Mouse (Mus musculus) layer of hippocampus, adult 8-10 months (tissue): ENCODE results near the gene Pigp. TPM values are rescaled to one million over a fixed set of nuclear protein-coding genes. Genes with fewer than 3 reads are reported as not detected.
"Not testable (repeated sequence)": the region's sequence is repeated elsewhere in the genome, so short reads cannot be mapped to it uniquely, and the experiment has no call there.

Experiments
- DNase-seq, 2 experiments: peaks; one replicate each; pipeline ENCODE4 v3.0.0; 2022; ENCODE audit warnings: low spot score in 2 of 2
- total RNA-seq, 4 experiments: library from RNA; stranded (reverse); gene quantifications; 2 replicates each; pipeline ENCODE4 v1.2.4; 2022

Pigp gene
- total RNA-seq, 4 experiments from 2014 or later, result 44.5 to 52.5 (median 48.7) TPM

GRCm38 (mm10) chr16:94360578-94361350, 10.9 kb downstream of the Pigp start:
- no peak for DNase-seq

GRCm38 (mm10) chr16:94358091-94358490, 13.6 kb downstream of the Pigp start:
- DNase-seq, result no peak

DNA sequence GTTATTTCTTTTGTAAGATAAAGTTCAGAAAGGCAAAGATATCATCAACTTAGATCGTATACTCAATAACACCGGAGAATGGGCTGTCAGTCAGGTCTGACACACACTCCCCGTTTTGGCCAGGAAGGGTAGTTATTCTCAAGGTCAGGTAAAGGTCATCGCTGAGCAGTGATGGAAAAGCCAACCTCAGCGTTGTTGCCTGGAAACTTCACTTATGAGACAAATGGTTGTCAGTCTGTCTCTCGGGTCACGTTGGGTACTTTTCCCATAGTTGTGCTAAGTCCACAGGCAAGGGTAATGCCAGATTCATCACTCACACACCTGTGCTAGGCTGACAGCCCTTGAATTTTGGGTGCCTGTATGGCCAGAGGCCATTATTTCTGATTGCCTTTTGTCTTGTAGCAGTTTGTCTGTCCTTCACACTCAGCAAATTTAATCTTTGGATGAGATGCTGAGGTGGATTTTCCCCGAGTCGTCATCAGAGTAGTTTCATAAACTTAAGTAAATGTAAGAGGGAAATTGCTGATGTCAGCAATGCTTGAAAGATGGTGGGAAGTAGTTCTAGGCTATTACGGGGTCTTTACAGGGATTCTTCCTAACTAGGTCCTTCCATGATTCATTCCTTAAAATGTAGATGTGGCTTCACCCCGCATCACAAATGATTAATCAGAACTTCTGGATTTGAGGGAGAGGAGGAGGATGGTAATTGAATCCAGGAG, 14.7 kb downstream of the Pigp start:
- no peak for DNase-seq

DNA sequence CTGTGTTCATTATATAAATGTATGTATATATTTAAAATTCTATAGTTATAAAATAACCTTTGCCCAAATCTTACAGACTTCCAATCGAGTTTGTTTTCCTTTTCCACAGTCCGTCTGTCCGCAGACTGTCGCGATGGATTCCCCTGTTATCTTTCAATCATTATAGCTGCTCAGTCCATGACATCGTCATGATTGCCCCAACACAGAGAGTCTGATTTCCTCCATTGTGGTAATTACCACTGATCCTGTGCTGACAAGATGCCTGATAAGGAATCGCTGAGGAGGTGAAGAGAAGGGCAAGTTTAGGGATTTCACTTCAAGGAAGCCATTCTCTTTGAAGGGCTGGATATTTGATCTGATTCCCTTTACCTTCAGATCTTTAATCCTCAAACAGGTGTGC, 15.6 kb downstream of the Pigp start:
- no peak for DNase-seq

DNA sequence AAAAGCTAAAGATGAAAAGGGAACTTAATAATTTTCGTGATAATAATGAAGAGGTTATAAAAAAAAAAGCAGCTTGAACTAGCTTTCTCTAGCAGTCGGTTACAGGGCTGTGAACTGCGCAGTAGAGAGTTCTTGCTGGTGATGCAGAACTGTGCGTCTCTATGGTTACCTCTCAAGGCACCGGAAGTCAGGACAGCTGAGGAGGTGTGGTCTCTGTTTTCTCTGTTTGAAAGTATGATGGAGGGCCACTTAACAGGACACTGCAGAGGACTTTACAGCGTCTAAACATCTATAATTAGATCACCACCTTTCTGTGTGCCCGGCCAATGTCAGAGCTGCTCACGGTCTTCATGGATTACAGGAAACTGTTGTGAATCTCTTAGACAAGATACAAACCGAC, 17.2 kb downstream of the Pigp start:
- DNase-seq, result peak in 1 of 2 experiments; percentile 30

- DNase-seq, result no peak
These were observed 21.4 kb downstream of the Pigp start for GRCm38 (mm10) chr16:94350287-94350677.

DNA sequence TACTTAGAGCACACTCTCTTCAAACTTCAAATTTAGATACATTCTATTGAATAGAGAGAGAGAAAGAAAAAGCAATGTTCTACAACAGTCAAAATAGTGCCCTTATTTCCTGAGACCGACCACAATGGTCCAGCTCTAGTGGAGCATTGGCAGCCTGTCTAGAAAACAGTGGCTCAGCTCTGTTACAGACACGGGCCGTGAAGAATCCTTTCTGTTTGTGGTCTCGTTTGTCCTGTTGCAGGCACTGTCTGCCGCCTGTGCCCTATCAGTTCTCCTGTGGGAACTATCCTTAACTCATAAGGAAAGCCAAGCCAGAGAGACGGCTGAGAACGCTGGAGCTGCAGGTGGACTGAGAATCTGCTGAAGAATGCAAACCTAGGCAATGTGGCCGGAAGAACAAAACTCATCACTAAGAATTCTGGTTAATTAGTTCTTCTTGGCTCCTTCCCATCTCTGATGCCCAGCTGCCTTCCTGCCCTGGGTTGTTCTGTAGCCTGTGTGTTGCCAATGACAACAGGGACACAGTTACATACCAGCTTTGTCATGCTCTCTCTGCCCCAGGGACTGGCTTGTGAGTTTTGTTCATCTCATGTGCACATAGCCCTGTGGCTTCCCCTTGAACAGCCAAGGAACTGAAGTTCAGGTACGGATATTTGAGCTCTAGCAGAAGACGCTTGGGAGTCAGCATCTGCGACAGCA, 21.9 kb downstream of the Pigp start:
- no peak for DNase-seq

- no peak for DNase-seq
These were observed 22.9 kb downstream of the Pigp start for GRCm38 (mm10) chr16:94348779-94349178.

- DNase-seq, result no peak
These were observed 24.4 kb downstream of the Pigp start for GRCm38 (mm10) chr16:94347080-94347731.

DNA sequence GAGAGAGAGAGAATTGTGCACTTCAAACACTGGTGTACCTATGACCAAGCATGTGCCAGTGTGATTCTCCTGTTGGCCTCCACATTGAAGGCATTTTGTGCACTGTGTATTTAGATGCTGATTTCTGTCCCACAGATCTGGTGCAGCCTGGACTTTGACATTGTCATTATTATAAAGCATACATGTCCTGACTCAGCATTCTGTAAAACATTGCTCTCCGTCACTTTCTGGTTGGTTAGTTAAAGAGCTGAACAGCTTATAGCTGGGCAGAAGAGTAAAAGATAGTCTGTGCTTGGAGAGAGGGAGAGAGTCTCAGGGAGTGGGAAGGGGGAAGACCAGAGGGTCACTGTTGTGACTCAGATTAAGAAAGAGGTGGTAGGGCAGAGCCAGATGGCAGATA, 25.9 kb downstream of the Pigp start:
- DNase-seq, result no peak

DNA sequence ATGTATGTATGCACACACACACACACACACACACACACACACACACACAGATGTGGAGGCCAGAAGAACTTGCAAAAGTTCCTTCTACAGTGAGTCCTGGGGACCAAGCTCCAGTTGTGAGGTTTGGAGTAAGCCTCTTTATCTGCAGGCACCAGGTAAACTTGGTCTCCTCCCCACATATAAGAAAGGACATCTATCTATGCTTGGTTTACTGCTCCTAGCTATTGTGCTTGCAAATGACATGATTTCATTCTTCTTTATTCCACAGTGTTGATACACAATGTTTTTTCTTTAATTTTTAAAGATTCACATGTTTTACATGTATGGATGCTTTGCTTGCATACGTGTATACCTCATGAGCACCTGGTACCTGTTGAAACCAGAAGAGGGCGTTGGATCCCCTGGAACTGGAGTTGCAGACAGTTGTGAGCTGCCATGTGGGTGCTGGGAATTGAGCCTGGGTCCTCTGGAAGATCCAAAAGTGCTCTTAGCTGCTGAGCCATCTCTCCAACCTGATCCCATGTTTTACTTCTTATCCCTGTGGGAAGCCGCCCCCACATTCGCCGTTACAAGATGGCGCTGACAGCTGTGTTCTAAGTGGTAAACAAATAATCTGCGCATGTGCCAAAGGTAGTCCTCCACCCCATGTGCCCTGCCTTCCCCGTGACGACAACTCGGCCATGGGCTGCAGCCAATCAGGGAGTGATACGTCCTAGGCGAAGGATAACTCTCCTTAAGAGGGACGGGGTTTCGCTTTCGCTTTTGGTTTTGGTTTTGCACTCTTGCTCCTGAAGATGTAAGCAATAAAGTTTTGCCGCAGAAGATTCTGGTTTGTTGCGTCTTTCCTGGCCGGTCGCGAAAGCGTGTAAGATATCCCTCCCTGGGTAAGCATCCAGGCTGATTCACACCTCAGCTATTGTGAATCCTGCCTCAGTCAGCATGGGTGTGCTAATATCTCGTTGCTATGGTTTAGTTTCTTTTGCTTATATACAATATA, 32.2 kb downstream of the Pigp start:
- DNase-seq, result not testable (repeated sequence)

- no peak for DNase-seq
These were observed 36.0 kb downstream of the Pigp start for GRCm38 (mm10) chr16:94335656-94336055.

DNA sequence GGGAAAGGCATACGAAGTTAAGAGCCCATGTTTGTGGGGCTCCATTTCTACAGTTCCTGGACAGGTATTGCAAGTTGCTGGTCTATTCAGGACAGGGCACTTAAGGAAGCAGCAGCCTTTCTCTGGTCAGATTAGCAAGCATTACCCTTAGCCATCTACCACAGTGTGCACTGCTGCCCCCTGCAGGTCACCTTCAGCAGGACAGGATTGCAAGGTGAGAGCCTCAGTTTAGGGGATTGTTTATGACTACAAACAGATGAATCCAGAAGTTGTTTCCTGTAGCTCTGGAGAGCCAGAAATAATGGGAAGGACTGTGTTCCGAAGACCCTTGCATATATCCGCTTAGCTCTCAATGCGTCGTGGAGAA, 39.8 kb downstream of the Pigp start:
- peak in 1 of 2 experiments; percentile 54 for DNase-seq

GRCm38 (mm10) chr16:94331233-94331885, 40.3 kb downstream of the Pigp start:
- DNase-seq, result no peak

DNA sequence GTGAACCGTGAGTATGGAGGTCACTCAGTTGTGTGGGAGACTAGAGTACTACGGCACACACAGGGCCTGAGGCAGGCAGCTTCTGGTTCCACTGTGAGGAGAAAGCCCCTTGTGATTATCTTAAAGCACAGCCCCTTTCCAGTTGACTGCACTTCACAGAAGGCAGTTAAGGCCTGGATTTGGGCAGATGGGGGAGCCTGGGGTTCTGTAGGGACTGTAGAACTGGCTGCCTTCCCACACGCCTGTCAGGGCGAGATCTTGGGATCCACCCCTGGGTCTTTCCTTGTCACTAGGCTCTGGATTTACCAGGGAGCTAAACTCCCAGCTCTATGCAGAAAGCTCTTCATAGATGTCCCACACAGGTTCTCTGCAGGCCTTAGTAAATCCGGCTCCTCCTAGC, 41.2 kb downstream of the Pigp start:
- DNase-seq, result no peak

- DNase-seq, result no peak
These were observed 42.5 kb downstream of the Pigp start for GRCm38 (mm10) chr16:94328881-94329867.

GRCm38 (mm10) chr16:94327781-94328711, 43.6 kb downstream of the Pigp start, which contains the start of gene Ripply3:
Ripply3 (plus strand) TSS chr16:94328420.
- DNase-seq, result no peak

DNA sequence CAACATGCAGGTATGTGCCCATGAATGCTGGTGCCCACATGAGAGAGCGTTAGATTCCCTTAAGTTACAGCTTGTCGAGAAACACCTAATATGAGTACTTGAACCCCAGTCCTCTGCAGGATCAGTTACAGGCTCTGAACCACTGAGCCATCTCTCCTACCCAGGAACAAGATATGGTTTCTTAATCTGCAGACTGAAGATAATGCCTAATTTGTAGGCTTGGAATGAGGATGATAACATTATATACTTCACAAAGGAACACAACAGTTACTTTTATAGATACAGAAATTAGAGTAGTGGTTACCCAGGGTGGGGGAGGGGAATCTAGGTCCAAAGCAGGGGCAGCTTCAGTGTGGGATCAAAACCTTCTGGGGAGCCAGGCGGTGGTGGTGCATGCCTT, 45.6 kb downstream of the Pigp start:
- DNase-seq, result no peak
